Mouse (Mus musculus) lung, adult 18-20 months (tissue): ENCODE data around the gene Slc7a12.

ENCODE experiments used
- DNase-seq, 2 experiments: peaks; one replicate each; pipeline ENCODE4 v3.0.0; 2022; ENCODE audit warnings: mixed read lengths in 2 of 2

The Slc7a12 gene

DNA sequence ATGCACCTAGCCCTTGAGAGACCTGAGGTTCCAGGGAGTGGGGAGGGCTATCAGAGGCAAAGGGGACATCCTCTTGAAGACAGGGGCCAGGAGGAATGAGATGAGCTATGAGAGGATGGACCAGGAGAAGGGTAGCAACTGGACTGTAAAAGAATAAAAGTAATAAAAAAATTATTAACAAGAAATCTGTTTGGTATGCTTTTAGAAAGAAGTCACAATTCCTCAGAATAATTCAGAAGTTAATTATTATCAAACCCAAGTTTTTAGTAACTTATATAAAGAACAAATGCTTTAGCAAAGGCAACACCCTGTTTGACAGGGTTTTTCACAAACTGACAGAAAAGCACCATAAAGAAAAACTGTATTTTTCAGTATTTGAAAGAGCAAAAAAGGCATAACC lies at the start of gene Slc7a12:
Gene Slc7a12 (plus strand): TSS at position 301 of the 400 bp plus-strand sequence.
- no peak for DNase-seq

DNA sequence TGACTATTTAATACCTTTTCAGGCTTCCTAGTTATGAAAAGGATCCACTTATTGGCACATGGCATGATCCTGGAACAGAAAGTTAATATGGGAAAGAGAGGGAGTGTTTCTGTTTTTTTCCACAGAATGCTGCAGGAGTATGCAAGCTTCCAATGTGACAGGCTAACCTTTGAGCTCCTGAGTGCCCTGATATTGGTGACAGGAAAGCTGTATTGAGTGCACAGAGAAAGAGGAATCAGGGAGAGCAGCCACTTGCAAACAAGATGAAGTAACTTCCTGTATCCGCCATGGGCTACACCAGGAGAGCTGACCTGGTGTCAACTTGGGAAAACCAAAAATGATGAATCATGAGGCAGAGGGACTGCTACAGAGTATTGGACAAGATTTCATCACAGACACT lies 48.1 kb upstream of the Slc7a12 start:
- no peak for DNase-seq

DNA sequence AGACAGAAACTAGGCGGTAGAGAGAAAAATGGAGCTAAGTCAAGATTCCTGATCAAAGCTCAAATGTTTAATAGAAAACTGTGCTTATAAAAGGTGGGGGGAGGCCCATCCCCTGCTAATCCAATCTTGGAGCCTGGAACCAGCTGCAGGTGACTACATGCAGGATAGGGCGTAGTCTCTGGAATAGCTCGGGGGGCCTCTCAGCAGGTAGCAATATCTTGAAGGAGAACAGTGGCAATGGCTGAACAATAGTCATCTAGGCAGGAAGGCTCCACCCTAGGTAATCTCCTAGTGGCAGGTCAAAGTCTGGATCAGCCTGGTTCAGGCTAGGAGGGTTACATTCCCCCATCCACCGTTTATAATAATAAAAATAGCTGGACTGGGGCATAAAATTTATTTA lies 34.5 kb upstream of the Slc7a12 start:
- no peak for DNase-seq

DNA sequence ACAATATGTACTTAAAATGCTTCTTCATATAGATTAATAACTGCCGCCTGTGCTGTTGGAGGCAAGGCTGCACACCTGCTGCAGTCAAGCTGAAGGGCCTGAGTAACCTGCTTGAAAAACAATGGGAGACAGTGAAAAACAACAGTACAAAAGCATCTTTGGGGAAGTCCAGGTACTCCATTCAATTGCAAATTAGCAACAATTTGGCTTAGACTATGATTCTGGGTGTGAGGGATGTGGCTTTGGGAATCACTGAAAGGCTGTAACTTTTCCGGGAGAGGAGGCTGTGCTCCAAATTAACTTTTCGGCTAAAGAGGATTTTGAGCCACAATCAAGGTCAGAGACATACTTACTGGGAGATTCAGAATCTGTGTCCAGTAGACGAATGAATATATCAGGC lies 33.8 kb upstream of the Slc7a12 start:
- no peak for DNase-seq
